Mouse (Mus musculus) sigmoid colon, adult 10 weeks (tissue): Measurements from ENCODE around the gene Plekhf1. TPM values are rescaled to one million over a fixed set of nuclear protein-coding genes. Genes with fewer than 3 reads are reported as not detected.

Experiments used
- polyA plus RNA-seq: library from polyadenylated mRNA; stranded (reverse); fragments of 350-450 nt; fragmentation: Illumina TruSeq; extraction: RNeasy Lipid Tissue Mini Kit (QIAGEN cat#74804); gene quantifications from one replicate; pipeline ENCODE4 v1.2.3, GENCODE M21; 2014; ENCODE audit warnings: low read depth, low replicate concordance

The Plekhf1 gene
- 0.06 TPM for polyA plus RNA-seq

DNA sequence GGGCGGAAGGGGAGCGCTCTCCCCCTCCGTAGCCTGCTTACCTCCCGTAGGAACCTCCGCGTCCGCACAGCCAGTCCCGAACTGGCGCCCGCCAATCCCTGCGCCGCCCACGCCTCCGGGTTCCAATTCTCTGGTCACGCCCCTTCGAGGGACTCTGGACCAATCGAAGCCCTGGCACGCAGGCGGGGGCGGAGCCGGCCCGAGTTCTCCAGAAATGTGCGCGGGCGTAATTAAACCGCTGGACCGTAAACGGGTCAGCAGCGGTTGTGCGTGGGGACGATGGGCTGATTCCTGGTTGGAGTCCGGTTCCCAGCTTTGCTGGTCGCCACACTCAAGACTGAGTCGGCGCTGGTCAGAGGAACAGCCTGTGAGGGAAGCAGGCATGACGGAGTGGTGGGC is at the start of gene Plekhf1:
TSS of gene Plekhf1 (minus strand) at position 117 of the 399 bp plus-strand sequence.

GRCm38 (mm10) chr7:38270703-38271510 is 43.1 kb upstream of the Plekhf1 start, which contains the start of gene Pop4:
Pop4 (minus strand) TSS chr7:38271423.

DNA sequence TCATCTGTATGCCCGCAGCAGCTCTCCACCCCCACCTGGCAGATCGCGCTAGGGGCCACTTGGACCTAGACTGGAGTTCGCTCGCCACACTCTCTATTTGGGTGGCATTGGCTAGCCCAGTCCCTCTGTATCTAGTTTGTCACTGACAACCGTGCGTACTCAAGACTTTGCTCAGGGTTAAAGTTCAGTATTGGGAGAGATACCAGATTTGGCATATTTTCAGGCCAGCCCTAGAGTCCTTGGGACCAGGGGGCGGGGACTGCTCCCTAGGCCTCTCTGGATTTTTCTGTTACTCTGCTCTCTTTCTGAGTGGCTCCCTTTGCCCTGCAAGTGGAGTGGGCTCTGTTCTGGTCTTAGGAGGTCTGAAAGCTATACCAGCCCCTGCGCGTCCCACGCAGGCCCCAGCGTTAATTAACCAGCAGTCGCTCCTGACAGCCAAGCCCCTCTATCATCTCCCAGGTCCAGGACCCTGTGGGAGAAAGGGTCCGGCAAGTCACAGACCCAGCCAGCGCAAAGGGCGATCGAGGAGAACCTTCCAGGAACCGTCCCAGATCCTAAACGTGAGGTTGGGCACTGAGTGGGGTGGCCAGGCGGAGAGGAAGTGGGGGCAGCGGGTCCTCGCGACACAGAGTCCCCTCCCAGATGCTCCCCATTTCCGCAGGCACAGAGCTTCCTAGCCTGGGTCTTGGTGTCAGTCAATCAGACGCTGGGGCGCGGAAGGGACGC is 44.7 kb downstream of the Plekhf1 start, which contains the start of gene 1600014C10Rik:
TSS of gene 1600014C10Rik (plus strand) at position 256 of the 726 bp plus-strand sequence.

Other genes with a start within 250 kb of the Plekhf1 start
- gene Uri1, start 204.5 kb downstream of the Plekhf1 start, polyA plus RNA-seq, result 119 TPM
- gene Ccne1, start 120.5 kb downstream of the Plekhf1 start, polyA plus RNA-seq, result 2.9 TPM
- 7.1 TPM for gene 1600014C10Rik, start 44.8 kb downstream of the Plekhf1 start, polyA plus RNA-seq
- gene Pop4, start 43.4 kb upstream of the Plekhf1 start, polyA plus RNA-seq, result 12.7 TPM